Mouse (Mus musculus) ZHBTc4 (cell line): ENCODE measurements around the gene C1qtnf4.

ENCODE experiments used
- DNase-seq: peaks from one replicate; pipeline ENCODE4 v3.0.0-alpha.2; 2011; ENCODE audit warnings: low read depth, low spot score

Gene C1qtnf4

GRCm38 (mm10) chr2:90885218-90886041 lies at the start of gene C1qtnf4:
TSS of gene C1qtnf4 (plus strand) at chr2:90885860.
- peak; percentile 28 for DNase-seq

GRCm38 (mm10) chr2:90838621-90839020 lies 47.0 kb upstream of the C1qtnf4 start:
- no peak for DNase-seq

DNA sequence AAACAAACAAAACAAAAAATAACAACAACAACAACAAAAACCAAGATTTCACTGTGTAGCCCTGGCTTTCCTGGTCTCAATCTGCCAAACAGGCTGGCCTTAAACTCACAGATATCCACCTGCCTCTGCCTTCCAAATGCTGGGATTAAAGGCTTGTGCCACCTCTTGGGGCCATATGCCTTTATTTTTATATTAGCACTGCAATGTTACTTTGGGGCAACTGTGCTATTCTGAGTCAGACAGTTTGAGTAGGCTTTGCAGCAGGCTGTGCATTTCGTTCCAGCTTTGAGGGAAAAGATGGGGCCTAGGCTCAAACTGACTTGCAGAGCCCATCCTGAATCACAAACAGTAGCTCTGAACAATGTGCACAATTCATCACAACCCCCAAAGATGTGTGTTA lies 42.0 kb upstream of the C1qtnf4 start:
- DNase-seq = no peak

GRCm38 (mm10) chr2:90844262-90844661 lies 41.4 kb upstream of the C1qtnf4 start:
- DNase-seq = no peak

- DNase-seq = no peak
Observed at GRCm38 (mm10) chr2:90845234-90845633, 40.4 kb upstream of the C1qtnf4 start.

GRCm38 (mm10) chr2:90846171-90846570 lies 39.5 kb upstream of the C1qtnf4 start:
- DNase-seq = no peak

GRCm38 (mm10) chr2:90846597-90846954 lies 39.1 kb upstream of the C1qtnf4 start:
- no peak for DNase-seq

DNA sequence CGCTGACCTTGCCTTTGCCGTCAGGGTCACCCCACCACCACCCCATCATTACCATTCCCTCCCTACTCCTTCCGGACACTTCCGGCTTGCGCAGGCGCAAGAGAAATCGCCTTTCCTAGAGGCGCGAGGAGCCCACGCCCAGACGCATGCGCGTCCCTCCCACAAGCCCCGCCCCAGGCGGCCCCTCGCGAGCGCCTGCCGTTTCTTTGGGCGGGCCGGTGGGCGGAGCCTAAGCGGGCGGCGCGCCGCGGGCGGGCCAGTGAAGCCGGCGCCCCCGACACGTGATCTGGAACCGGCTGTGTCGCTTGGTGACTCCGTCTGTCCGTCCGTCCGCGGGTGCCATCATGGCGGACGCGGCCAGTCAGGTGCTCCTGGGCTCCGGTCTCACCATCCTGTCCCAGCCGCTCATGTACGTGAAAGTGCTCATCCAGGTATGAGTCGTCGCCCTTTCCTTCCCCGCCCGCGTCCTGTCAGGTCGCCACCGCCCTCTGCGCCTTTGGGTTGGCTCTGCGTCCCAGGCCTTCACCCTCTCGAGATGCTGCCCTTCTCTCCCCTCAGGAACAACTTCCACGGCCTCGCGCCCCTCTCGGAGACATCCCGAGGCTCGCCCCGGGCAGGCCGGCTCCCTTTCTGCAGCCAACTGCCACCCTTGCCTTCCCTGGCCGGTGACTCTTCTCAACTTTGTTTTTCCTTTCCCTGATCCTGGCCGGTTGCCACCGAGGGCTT lies 38.5 kb upstream of the C1qtnf4 start, which contains the start of gene Mtch2:
TSS of gene Mtch2 (plus strand) at position 201 of the 726 bp plus-strand sequence.
- DNase-seq = peak; percentile 99

- no peak for DNase-seq
Observed at GRCm38 (mm10) chr2:90847681-90848050, 38.0 kb upstream of the C1qtnf4 start.

DNA sequence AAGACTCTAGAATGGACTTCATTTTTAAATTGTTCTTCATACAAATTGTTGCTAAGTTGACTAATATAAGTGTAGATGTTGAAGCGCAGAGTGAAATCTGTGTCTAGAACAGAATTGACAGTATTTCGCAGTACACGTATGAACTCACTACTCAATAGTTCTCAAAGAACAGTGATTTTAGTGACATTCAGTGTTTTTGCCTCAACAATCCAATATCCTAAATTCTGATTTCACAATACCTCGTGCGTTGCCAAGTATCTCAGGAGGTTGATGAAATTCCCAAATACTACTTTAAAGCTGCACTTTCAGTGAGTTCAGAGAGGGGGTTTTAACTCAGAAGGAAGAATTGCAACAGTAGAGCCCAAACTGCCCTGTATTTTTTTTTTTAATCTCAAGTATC lies 37.3 kb upstream of the C1qtnf4 start:
- DNase-seq = no peak

DNA sequence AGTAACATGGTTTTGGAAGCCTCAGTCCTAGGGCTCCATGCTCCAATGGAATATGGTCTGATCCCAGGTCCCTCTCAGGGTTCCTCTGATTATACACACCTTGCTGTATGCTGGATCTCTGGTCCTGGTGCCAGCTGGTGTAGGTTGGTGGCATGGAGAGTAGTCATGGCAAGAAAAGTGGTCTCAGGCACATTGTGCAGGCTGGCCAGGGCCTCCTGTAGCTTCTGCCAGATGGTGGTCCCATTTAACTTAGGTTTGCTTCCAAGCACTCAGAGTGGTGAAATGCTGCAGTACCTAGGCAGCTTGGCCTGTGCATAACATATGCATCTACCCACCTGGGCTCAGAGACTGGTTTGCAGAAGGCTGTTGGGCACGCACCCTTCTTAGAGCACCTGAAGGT lies 35.3 kb upstream of the C1qtnf4 start:
- DNase-seq = no peak

GRCm38 (mm10) chr2:90861486-90861885 lies 24.2 kb upstream of the C1qtnf4 start:
- DNase-seq = no peak

DNA sequence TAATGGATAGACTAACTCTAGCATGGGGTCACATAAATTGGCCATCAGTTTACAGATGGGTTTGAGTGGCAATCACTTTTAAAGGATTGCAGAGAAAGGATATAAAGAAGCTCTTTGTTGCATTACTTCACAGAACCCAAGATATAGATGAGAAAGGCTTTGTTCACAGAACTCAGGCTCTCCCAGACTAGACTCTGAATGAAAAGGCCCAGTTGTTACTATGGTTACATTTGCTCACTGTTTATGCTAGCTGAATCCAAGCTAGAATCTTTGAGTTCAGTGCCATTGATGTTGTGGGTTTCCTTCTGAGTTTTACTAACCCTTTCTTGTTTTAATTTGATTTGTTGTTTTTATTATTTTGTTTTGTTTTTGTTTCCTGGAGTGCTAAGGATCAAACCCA lies 21.5 kb upstream of the C1qtnf4 start:
- no peak for DNase-seq

GRCm38 (mm10) chr2:90866524-90866923 lies 19.1 kb upstream of the C1qtnf4 start:
- DNase-seq = peak; percentile 79

DNA sequence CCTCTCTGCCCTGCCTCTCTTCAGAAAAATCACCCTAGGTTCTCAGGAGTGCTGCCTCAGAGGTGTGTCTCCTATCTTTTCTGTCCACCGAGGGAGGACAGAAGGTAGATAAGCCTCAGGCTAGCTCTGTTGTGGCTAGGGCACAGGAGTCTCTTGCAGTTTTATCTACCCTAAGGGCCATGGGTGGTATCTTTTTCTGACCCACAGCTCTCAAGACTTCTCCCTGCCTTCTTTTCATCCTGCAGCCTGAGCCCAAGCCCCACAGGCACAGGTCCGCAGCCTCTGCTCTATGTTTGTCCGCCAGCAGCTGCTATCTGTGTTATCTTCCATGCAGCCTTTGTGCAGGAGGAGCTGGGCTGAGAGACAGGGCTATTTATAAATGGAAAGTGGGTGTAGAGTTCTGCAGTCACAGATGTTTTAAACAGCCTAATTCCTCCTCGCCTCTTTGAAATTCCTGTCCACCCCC lies 15.5 kb upstream of the C1qtnf4 start:
- DNase-seq = no peak

GRCm38 (mm10) chr2:90871180-90871961 lies 14.3 kb upstream of the C1qtnf4 start:
- DNase-seq = no peak

DNA sequence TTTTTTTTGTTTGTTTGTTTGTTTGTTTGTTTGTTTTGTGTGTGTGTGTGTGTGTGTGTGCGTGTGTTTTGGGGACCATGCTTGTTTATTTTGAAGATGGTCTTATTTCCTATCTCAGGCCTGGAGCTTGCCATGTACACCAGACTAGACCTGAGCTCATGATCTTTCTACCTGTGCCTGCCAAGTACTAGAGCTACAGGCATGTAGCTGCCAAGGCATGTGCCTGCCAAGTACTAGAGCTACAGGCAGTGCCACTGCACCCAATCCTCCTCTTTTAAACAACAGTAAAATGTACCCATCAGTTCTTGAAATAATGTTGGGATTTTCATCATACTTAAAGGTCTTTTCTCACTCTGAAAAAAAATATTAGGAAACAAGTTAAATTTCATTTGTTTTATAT lies 11.6 kb upstream of the C1qtnf4 start:
- no peak for DNase-seq

DNA sequence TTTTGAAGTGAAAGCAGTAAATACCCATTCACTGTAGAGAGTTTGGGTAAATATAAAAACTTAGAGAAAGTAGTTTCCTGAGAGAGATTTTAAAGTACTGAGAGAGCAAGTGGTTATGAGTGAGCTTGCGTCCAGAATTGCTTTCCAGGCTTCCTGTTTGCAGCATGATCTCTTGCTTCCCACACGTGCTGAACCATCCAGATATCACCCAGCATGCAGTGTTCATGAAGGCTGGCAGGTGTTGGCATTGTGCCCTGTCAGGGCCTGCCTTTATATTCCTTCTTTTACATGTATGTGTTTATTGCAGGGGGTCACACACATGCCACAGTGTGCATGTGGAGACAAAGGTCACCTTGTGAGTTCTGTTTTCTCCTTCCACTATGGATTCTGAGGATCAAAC lies 10.4 kb upstream of the C1qtnf4 start:
- no peak for DNase-seq

GRCm38 (mm10) chr2:90877584-90878259 lies 7.9 kb upstream of the C1qtnf4 start:
- no peak for DNase-seq

- no peak for DNase-seq
Observed at GRCm38 (mm10) chr2:90879419-90879818, 6.2 kb upstream of the C1qtnf4 start.

GRCm38 (mm10) chr2:90880144-90880785 lies 5.4 kb upstream of the C1qtnf4 start:
- DNase-seq = no peak
